16 mouse cellular contexts compared by ENCODE assay signal in the genomic region with DNA sequence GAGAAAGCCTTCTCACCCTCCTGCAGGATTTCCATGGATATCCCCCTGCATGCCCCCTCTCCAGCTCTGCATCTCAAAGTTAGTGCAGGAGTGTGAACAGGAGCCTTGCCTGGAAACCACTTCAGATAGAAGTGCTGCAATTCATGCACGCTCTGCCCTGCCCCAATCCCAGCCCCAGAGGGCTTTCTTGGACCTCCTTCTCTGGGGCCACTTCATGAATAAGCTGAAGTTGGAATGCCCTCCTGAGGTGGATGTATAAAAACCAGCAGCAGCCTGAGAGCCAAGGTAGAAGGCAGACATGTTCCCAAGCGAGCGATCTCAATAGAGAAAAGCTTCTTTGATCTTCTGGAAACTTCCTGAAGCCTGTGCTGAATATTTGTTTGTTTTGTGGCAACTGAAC.
DNase-seq lines count a peak whose midpoint lies in the region; ATAC-seq and TF ChIP-seq lines count a peak whose summit lies in the region.
"Had no signal": no experiment of that assay in that cellular context is flagged by ENCODE, and none has a peak within 500 bp of the region (broad histone marks: within the 10 kb centered on the region; RNA-seq: fewer than 3 reads in every experiment).

No protein-coding gene starts in this region.

- H3K9me3 ChIP-seq in liver, embryonic 12.5 days (replicated peaks), result no peaks in the 10 kb centered on the region
- no peaks in the 10 kb centered on the region for H3K9me3 ChIP-seq in lung, embryonic 14.5 days (ENCODE audit: low read depth, low read length)
- H3K9me3 ChIP-seq: hindbrain, embryonic 15.5 days; liver, embryonic 13.5 days; neural tube, embryonic 15.5 days had no signal

- WGBS in liver, adult 2 months, result 51% methylated on average over 3 of the region's 3 CpGs
- WGBS in liver, embryonic 12.5 days (ENCODE audit: insufficient replicate concordance), result 60% methylated on average over 3 of the region's 3 CpGs
- 47% methylated on average over 3 of the region's 3 CpGs for WGBS in lung, embryonic 14.5 days
- WGBS in kidney, adult 2 months, result 62% methylated on average over 3 of the region's 3 CpGs

- H3K4me2 ChIP-seq in liver, embryonic 12.5 days, result no peak overlapping the region
- no peak overlapping the region for H3K4me2 ChIP-seq in lung, embryonic 14.5 days
- H3K4me2 ChIP-seq: hindbrain, embryonic 15.5 days; liver, embryonic 13.5 days; neural tube, embryonic 15.5 days had no signal

- no peaks in the 10 kb centered on the region for H3K79me2 ChIP-seq in liver, adult 2 months (ENCODE audit: control insufficient read depth, insufficient read depth, low read length)

- no peaks in the 10 kb centered on the region for H3K36me3 ChIP-seq in liver, adult 2 months (ENCODE audit: control insufficient read depth, insufficient read depth, low read length)
- no peaks in the 10 kb centered on the region for H3K36me3 ChIP-seq in liver, embryonic 12.5 days
- no peaks in the 10 kb centered on the region for H3K36me3 ChIP-seq in lung, embryonic 14.5 days (ENCODE audit: insufficient read depth)
- H3K36me3 ChIP-seq in kidney, adult 2 months (ENCODE audit: control insufficient read depth, insufficient read depth, low read length), result no peaks in the 10 kb centered on the region
- H3K36me3 ChIP-seq: hindbrain, embryonic 15.5 days; liver, embryonic 13.5 days; neural tube, embryonic 15.5 days had no signal

- peak; percentile 57 for DNase-seq in liver, adult 2 months (ENCODE audit: extremely low read depth, low read depth, low spot score)
- DNase-seq in embryo, embryonic 11 days, result peak; percentile 40
- peak; percentile 65 for DNase-seq in lung, embryonic 14.5 days
- peak; percentile 9 for DNase-seq in thymus, postnatal 14 days
- no peak for DNase-seq in kidney, adult 2 months
- no peak for DNase-seq in cerebellum, adult 11 months
- DNase-seq: cerebellum, adult 11-12 months; gastrocnemius, postnatal 10 days; heart, postnatal 14 days; kidney, adult 11 months; left cerebral cortex, postnatal 4 days; liver, embryonic 13.5 days had no signal

- no peak overlapping the region for H3K9ac ChIP-seq in liver, adult 2 months (ENCODE audit: low read depth, low read length)
- no peak overlapping the region for H3K9ac ChIP-seq in liver, embryonic 12.5 days
- no peak overlapping the region for H3K9ac ChIP-seq in lung, embryonic 14.5 days
- H3K9ac ChIP-seq: hindbrain, embryonic 15.5 days; liver, embryonic 13.5 days; neural tube, embryonic 15.5 days had no signal

- no peak for TF ChIP-seq CTCF in liver, adult 2 months (IDR thresholded peaks at IDR 0.05; ENCODE audit: low read depth, low read length)
- peak; percentile 17 for TF ChIP-seq CTCF in lung, embryonic 14.5 days (IDR thresholded peaks at IDR 0.05; ENCODE audit: low read depth)
- no peak for TF ChIP-seq CTCF in kidney, adult 2 months (conservative IDR thresholded peaks at IDR 0.05; ENCODE audit: insufficient read depth, insufficient read length, low read depth, low read length)

- TF ChIP-seq POLR2A in liver, adult 2 months (IDR thresholded peaks at IDR 0.05; ENCODE audit: extremely low read depth, insufficient read depth, low read length), result no peak
- no peak for TF ChIP-seq POLR2A in kidney, adult 2 months (IDR thresholded peaks at IDR 0.05; ENCODE audit: low read depth, low read length)

- H3K27me3 ChIP-seq in liver, adult 2 months (ENCODE audit: control insufficient read depth, insufficient read depth, low read length), result no peaks in the 10 kb centered on the region
- H3K27me3 ChIP-seq in liver, embryonic 12.5 days (replicated peaks), result no peaks in the 10 kb centered on the region
- H3K27me3 ChIP-seq in lung, embryonic 14.5 days (ENCODE audit: insufficient read depth, low read length), result no peaks in the 10 kb centered on the region
- no peaks in the 10 kb centered on the region; the same call in 1 of the 2 replicates for H3K27me3 ChIP-seq in kidney, adult 2 months (replicated peaks; ENCODE audit: control insufficient read depth, insufficient read depth, low read length)
- H3K27me3 ChIP-seq: hindbrain, embryonic 15.5 days; liver, embryonic 13.5 days; neural tube, embryonic 15.5 days had no signal

- ATAC-seq in liver, embryonic 12.5 days, result no peak
- peak; percentile 28; the same call in 1 of the 2 replicates for ATAC-seq in lung, embryonic 14.5 days (ENCODE audit: insufficient read depth)
- ATAC-seq: activated CD4-positive, CD25-positive, alpha-beta regulatory T cell, adult 4 months had no signal

- no peak overlapping the region for H3K4me3 ChIP-seq in liver, adult 2 months (ENCODE audit: insufficient read depth, low read depth, low read length)
- no peak overlapping the region for H3K4me3 ChIP-seq in liver, embryonic 12.5 days
- no peak overlapping the region for H3K4me3 ChIP-seq in lung, embryonic 14.5 days (ENCODE audit: low read depth, low read length)
- no peak overlapping the region for H3K4me3 ChIP-seq in kidney, adult 2 months (ENCODE audit: insufficient read depth, low read depth, low read length)
- H3K4me3 ChIP-seq: hindbrain, embryonic 15.5 days; liver, embryonic 13.5 days; neural tube, embryonic 15.5 days had no signal

- H3K4me1 ChIP-seq in liver, adult 2 months (ENCODE audit: control insufficient read depth, insufficient read depth, low read length), result peaks cover 5% of the 10 kb centered on the region; the same call in 1 of the 2 replicates
- H3K4me1 ChIP-seq in liver, embryonic 12.5 days, result no peaks in the 10 kb centered on the region
- H3K4me1 ChIP-seq in lung, embryonic 14.5 days (ENCODE audit: insufficient read depth), result no peaks in the 10 kb centered on the region
- H3K4me1 ChIP-seq in kidney, adult 2 months (ENCODE audit: control insufficient read depth, insufficient read depth, low read length), result no peaks in the 10 kb centered on the region
- H3K4me1 ChIP-seq: hindbrain, embryonic 15.5 days; liver, embryonic 13.5 days had no signal

- H3K27ac ChIP-seq in liver, adult 2 months (replicated peaks; ENCODE audit: insufficient read depth, low read depth, low read length), result no peak overlapping the region
- no peak overlapping the region for H3K27ac ChIP-seq in liver, embryonic 12.5 days
- no peak overlapping the region for H3K27ac ChIP-seq in lung, embryonic 14.5 days (ENCODE audit: low read depth)
- no peak overlapping the region for H3K27ac ChIP-seq in kidney, adult 2 months (ENCODE audit: insufficient read depth, low read depth, low read length)
- H3K27ac ChIP-seq: hindbrain, embryonic 15.5 days; liver, embryonic 13.5 days; neural tube, embryonic 15.5 days had no signal

Comparison
In these comparisons a context has a peak if more than half of its experiments do, and no peak if none do; other contexts are left out.
1. DNase-seq: peak in liver, adult 2 months (single experiment), embryo, embryonic 11 days (single experiment), lung, embryonic 14.5 days (single experiment) and thymus, postnatal 14 days (single experiment); none in kidney, adult 2 months (single experiment) and cerebellum, adult 11 months (single experiment).